Mouse (Mus musculus) gastrocnemius, adult 8-10 months (tissue): ENCODE data around the gene Olig3. TPM values are rescaled to one million over a fixed set of nuclear protein-coding genes. Genes with fewer than 3 reads are reported as not detected.

Experiments used
- DNase-seq, 2 experiments: peaks; one replicate each; pipeline ENCODE4 v3.0.0; 2022; ENCODE audit warnings: low spot score in 2 of 2
- total RNA-seq, 4 experiments: library from RNA; stranded (reverse); gene quantifications; 2 replicates each; pipeline ENCODE4 v1.2.4; 2022

Gene Olig3
- not detected for total RNA-seq

DNA sequence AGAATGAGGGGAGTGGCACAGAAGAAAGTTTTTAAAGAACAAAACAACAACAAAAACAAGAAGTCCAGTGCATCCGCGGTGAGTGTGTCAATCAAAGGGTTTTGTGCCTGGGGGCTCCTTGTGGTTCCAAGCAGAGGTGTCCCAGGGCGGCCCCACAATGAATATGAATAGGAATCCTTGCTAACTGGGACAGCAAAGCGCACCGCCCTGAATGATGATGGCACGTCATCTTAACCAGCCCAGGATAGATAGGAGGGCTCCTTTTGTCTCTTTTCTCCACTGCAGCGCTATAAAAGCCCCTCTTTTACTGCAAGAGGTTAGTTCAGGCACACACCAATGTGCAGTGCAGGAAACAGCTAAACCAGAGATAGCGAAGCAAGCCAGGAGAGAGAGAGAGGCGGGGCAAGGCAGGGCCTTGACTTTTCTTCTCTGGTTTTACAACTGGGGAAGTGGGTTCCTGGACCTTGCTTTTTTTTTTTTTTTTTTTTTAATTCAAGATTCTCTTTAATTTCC, at the start of gene Olig3:
TSS of gene Olig3 (plus strand) at position 463 of the 513 bp plus-strand sequence.
- DNase-seq: no peak

DNA sequence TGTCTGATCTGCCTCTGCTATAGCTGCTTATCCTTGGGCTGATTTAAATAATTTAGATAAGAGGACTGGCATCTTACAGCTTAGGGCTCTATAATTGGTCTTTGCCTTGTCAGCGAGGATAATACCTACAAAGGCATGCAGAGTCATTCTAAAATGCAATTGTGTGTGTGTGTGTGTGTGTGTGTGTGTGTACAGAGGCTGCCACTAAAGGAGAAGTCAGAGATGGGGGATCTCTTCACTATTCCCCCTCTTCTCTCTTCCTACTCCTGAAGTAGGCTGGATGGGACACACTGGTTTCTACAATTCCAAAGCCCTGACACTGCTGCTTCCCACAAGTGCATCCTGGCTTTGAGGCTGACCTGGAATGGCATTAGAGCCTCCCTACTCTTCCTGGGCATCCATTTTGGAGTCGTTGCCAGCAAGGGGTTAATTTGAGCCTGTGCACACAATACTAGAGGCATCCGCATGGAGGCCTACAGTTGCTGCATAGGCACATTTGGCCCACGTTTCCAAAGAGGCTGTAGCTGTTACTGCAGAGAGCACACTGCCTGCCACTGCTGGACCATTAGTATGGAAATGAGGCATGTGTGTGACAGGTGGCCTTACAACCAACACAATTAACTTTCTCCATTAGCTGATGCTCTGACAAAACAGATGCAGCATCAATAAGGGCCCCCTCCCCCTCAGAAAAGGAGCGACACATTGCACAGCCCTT, 46.5 kb upstream of the Olig3 start:
- no peak for DNase-seq

DNA sequence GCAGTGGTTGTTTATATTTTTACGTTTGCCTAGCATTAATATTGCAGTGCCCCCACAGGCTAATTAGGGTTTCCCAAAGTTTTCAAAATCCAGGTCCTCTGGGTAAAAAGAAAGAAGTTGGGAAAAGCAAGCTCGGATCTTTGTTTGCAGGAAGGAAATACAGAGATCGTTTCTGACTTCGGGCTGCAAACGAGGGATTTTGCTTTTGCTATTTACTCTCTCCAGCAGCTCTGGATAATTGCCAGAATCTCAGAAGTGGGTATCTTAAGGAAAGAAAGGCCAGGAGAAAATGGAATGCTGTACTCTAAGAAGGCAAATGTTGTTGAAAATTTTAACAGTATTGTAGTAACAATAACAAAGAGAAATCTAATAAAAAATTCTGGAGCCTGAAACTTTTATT, 45.9 kb upstream of the Olig3 start:
- DNase-seq: no peak

DNA sequence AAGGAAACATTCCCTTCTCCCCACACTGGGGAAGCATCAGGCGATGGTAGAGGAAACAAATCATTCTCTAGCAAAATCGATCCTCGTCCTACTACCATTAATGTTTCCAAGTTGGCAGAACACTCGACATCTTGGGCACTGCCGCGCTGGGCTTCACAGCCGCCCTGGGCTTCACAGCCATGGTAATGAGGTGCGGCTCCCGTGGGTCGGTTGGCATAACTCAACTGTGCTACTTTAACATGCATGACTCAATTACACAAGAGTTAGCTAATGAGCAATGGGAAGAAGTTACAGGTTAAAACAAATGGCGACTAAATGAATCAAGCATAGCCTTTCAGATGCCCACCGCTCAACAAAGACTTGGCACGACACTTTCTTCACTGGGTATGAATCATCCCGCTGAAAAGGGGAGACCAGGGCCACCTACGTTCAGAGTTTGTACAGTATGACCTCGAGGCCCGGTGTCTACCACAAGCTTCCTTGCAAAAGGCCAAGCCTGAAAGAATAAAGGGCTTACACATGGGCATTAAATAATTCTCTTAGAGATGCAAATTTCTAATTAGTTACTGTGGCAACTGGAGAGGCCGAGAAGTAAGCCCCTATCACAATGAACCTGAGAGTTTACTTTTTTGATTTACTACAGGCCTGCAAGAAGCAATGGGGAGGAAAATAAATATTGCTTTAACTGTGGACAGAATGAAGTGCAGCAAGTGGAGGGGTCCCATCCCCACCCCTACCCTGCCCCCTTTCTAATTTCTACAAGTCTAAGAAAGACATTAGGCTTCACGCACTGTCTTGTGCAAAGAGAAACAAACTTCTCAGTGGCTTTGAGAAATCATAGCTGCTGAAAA, 38.1 kb upstream of the Olig3 start:
- no peak for DNase-seq

DNA sequence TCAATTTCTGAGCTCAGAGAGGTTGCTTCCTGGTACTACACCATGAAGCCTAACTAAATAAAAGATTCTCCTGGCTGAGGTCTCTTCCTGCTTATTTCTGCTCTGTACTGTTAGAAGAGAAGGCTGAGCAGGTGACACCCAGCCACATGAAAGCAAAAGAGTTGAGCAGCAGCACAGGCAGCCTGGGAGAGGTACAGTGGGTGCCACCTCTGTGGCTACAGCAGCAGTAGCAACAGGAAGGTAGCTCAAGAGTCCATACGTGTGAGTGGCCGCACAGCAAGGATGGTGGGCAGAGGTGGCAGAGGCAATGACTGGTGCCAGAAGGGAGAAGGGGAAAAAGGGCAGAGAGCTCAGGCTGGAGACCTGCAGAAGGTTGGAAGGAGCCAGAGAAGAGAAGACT, 34.6 kb upstream of the Olig3 start:
- no peak for DNase-seq

DNA sequence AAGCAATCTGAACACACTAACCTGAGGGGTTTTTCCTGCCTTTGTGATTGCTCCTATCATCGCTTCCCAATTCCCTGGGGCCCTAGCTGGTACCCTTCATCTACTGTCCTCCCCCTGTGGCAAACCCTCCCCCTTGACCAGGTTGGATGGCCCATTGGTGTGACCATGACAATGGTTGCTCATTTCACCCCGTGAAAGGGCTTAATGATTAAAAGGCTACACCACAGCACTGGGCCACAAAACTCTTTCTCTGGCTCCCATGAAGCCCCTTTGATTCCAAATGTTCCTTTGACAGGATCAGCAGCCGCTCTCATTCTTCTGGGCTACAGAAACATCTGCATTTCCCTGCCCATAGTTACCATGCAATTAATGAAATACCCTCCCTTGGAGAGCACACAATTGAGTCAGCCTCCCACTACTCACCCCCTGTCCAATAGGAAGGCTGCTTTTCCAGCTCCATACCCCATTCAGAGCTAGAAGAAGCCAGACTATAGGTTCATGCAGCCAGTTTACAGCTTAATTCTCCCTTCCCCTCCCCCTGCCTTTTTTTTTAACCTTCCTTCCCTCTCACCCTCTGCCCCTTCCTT, 27.0 kb upstream of the Olig3 start:
- no peak for DNase-seq

DNA sequence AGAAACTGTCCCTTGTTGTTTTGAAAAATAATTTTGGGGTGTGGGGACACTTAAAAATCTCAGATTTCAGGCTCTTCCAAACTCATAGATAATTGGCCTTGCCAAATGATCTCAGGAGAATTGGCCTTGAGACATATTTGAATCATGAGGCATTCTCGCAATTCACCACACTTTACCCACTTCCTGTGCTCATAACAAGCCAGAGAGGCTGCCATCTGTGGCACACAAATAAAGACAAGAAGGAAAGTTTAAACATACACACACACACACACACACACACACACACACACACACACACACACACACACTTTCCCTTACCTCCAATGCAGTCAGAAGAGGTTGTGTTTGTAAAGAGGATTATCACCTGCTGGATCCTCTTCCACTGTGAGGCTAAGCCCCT, 22.9 kb upstream of the Olig3 start:
- no peak for DNase-seq

DNA sequence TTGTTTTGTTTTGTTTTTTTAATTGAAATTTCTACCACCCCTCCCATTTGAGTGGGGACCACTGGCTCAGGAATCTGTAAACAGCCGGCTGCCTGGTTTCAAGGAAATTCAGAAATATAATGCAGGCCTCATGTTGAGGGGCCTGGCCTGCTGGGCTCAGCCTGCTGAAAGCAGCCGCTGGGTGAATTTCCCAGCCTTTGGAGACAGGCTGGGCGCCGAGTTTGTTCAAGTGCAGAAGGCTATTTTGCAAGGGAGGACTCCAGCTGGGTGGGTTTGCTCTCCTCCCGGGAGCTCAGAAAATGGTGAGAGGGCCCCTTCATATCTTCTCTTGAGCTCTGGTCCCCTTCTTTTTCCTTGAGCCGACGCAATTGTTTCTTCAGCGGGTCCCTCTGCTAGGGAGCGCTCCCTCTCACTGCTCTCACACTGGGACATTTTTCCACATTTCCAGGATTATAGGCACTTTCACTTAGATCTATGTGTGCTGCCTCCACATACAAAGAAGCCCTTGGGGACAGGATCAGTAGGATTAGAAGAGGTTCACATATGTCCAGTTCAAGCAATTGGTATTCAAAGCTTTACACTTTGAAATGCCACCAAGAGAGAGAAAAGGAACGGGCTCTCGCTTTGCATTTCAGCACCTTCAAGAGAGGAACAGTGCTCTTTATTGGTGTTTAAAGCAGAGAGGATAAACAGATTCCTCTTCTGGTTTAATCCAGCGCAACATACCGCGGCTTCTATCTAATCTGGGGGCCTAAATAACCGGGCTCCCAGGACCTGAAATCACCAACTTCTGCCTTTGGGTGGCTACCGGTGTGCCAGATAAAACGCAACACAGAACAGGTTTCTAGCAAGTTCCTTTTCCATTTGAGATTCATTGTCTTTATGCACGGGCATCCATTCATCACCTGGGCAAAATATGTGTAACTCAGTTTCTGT, 17.4 kb upstream of the Olig3 start:
- DNase-seq: no peak

DNA sequence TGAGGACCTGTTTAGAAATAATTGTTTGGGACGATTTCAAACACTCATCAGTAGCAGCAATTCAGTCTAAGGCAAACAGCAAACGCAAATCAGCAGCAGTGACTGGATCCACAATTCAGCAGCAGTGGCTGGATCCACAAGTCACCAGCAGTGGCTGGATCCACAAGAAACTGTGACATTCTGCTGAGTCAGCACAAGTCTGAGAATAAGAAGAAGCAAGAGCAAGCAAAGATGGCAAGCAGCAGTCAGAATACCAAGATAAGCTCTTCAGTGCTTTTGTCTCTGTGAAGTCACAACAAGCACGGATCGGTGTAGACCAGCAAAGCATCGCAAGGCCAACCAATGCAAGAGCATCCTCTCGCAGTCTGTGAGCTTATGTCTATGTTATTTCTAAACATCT, 12.3 kb upstream of the Olig3 start:
- no peak for DNase-seq

DNA sequence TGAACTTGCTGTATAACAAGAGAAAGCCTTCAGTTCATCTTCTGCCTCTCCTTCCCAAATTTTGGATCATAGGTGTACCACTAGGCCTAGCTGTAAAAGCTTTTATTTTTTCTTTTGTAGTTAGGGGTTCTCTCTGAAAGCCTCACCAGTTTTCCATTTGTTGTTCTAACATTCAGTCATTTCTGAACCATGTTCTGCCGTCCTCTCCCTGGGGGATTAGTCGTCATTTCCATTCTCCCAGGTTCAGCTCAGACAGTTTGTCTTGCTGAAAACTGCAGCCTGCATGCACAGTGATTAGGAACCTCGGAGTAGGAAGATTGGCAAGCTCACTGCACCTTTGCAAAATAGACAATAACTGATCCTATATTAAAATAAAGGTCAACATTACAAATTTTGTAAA, 7.0 kb upstream of the Olig3 start:
- no peak for DNase-seq

DNA sequence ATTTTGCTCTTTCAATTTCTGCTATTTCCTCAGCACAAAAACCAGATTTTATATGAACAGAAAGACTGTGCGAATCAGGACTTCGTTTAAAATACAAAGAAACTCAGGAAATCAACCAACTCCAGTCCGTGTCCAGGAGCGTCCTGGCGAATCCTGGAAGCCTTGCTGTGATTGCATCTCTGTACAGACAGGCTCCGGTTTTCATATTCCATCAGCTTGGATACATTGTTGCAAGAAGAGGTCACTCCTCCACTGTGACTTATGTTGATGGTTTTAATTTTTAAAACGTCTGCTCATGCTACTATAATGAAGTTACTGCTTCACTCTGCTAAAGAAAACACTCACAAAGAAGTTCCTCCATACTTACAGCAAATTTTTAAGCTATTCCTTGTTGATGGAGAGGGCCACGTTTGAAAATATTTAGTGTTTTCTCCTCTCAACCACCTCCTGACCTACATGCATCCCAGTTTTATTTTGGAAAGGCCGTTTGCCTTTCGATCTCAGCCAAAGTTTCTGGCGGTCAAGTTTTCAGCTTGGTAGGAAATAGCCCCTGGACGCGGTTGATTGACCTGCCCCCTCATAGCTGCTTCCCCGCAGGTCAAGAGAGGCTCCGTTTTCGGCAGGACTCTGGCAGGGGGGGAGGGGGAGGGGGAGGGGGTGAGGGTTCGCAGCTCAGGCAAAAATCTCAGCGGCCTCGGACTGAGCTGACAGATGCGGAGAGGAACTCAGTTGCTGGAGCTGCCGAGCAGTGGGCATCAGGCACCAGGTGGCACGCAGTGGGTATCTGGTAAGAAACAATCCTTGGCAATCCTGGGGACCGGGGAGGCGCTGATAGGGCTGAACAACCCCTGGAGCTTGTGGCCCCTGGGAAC, 4.1 kb upstream of the Olig3 start:
- DNase-seq: no peak

DNA sequence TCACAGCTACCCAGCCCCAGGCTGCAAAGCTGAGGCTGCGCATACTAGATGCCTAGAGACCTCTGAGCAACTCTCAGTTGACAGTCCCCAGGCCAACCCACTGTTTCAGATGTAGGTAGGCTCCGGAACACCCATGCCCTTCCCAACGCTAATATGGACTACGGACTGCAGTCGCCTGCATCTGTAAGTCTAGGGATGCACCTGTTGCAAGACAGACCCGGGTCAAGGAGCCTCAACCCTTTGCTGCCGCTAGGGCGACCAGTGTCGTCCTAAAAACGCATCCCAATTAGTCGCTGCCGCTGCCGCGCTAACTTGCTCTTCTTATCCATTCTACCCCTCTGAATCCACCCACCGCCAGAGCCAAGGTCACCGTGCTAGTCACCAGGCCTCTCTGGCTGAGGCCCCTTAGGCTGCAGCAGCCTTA, 3.4 kb upstream of the Olig3 start:
- DNase-seq: no peak

DNA sequence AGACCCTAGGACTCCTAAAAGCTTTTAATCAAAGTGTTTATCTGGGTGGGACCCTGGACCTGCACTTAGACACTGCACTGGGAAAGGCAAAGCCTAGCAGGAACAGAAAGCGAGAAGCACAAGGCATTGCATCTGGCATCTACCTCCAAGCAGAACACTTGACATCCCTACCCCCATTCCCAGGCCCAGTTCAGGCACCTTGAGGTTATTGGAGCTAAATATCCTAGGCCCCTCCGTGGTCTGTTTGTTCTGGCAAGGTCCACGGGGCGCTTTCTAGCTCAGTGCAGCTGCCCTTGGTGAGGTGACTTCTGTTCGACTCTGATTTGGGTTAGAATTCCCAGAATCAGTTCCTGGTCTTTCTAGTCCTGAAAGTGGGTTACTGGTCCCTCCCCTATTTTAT, 2.7 kb upstream of the Olig3 start:
- DNase-seq: no peak

DNA sequence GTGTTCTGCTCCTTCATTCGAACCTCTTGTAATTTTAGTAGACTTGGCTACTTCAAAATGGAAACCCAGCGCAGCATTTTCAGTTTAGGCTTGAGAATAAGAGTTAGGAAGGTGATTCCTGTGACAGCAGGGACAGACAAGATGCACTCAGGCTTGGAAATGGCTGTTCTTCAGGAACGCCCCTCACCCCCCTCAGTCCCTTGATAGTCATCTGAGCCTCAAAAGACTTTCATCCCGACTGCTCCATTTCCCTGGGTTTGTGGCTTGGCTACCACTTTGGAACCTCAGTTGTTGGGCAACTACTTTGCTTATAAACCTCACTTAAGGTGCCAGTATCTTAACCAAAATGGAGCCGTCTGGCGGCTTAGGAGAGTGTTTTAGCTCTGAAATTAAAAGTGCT, 2.2 kb upstream of the Olig3 start:
- DNase-seq: no peak

DNA sequence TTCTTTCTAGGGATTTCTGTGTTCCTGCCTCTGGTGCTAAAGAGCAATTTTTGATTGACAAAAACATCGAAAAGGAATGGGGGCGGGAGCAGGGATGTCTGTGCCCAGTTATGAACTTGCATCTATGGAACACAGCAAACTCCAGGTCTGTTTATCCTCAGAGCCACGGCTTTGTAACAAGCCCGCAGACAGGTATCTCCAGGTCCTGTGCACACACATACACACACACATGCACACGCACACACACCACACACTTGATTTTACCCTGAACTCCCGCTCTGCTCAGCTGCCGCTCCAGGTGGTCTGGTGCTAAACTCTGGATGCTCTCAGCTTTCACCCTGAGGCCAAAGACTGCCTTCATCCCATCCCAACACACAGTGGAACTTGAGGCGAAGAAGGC, 1.3 kb upstream of the Olig3 start:
- no peak for DNase-seq

DNA sequence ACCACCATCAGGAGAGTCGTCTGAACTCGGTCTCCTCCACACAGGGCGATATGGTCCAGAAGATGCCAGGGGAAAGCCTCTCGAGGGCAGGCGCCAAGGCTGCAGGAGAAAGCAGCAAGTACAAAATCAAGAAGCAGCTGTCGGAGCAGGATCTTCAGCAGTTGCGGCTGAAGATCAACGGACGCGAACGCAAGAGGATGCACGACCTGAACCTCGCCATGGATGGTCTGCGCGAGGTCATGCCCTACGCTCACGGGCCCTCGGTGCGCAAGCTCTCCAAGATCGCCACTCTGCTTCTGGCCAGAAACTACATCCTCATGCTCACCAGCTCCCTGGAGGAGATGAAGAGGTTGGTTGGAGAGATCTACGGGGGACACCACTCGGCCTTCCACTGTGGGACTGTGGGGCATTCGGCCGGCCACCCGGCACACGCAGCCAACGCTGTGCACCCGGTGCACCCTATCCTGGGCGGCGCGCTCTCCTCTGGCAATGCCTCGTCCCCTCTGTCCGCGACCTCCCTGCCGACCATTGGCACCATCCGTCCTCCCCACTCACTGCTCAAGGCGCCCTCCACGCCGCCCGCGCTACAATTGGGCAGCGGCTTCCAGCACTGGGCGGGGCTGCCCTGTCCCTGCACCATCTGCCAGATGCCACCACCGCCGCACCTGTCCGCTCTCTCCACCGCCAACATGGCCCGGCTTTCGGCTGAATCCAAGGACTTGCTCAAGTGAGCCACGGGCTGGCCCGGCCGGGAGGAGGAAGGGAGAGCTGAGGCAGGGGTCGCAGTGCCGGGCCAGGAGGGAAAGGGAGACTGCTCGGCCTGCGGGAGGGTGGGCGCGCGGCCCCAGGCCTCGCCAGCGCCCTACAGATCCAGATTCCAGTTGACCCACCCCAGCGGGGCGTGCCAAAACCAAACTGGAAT, 648 bp downstream of the Olig3 start:
- DNase-seq: no peak

DNA sequence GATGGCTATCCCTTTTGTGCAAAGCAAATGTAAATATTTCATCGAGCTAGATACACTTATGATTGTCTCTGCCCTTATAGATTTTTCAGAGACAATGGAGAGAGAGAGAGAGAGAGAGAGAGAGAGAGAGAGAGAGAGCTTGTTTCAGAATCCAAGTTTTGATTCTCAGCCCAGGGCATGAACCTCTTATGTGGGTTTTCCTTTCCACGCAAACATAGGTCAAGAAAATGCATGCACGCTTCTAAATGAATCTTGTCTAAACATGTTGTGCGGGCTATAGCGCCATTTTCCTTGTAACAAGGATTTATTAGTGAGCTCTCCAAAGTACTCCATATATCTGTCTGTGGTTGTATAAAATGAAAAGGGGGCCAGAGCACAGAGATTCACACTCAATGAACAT, 1.5 kb downstream of the Olig3 start:
- no peak for DNase-seq

DNA sequence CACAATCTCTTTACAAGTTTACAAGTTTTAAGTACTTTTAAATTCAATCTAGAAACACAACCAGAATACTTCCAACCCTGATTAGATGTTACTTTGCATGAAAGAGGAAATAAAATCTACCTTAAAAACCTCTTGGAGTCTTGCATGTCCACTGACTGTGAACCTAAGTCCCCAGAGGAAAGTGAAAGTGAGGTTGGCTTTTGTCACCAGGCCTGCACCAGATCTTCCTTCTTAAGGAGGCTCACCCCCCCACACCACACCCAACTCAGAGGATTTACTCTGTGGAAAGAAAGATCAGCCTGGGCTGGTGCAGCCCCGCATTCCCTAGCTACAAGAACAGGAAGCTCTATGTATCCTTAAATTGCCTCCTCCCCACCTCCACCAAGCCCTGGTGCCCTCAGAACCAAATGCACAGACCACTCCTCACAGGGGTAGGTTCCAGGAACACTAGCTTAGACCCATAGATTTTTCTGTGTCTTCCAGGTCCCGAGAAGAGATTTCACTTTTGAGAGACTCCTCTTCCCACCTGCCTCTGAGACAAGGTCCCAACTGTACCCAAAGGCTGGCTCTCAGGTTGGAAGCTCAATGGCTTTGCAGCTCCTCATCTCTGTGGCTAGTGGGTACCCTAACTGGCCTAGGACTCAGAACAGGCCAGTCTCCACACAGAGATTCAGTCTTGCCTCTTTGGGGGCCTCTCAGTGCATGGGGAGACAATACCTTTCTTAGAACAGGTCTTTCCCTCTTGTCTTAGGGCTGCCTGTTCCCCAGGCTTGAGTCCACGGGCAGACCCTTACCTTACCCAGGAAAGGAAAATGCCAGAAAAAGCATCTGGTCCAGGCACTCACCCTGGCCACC, 4.3 kb downstream of the Olig3 start:
- DNase-seq: no peak
